Mouse (Mus musculus) retina, embryonic 14.5 days (tissue): Measurements from ENCODE around the gene Nup54.
A peak's percentile ranks its signal among the peaks of the same experiment; 100 is the strongest.

ENCODE experiments used
- DNase-seq: peaks from one replicate; pipeline ENCODE4 v3.0.0-alpha.2; 2015; ENCODE audit warnings: low spot score

The Nup54 gene

DNA sequence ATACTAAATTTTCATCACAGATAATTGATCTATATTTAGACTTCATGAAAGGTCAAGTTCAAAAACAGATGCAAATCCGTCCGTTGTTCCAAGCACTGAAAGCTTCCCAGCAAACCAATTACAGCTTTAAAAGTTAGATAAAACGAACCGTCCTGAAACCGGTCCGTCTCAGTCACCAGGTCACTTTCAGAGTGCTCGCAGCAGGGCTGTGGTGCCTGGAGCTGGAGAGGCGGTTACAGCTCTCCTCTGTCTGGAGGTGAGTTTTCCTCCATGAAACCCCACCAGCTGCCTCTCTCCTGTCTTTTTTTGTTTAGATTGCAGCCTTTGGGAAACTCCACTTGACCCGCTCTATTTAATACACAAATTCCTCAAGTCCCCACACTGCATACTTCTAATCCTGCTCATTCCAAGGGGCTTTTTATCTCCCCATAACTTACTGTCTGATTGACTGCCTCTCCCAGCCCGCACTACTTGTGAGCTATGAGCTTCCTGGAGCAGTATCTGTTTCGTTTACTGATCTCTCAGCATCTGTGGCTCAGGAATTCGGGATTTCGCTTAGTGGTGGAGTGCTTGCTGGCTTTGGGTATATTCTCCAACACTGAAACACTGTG lies 58.1 kb downstream of the Nup54 start:
- no peak for DNase-seq

DNA sequence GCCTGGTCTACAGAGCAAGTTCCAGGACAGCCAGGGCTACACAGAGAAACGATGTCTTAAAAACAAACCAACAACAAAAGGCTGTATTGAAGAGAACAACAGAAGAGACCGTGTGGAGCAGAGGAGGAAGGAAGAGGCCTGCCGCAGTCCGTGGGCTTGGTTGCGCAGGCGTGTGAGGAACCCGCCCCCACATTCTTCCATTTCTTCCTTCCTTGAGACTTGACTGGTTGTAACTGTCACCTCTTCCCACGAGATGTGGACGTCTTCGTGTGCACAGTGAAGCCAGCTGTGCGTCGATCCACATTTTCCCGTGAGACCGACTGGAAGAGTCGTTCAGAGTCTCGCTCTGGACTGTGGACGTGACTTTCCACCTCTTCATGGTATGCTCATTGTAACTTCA lies 59.7 kb downstream of the Nup54 start:
- DNase-seq: no peak

DNA sequence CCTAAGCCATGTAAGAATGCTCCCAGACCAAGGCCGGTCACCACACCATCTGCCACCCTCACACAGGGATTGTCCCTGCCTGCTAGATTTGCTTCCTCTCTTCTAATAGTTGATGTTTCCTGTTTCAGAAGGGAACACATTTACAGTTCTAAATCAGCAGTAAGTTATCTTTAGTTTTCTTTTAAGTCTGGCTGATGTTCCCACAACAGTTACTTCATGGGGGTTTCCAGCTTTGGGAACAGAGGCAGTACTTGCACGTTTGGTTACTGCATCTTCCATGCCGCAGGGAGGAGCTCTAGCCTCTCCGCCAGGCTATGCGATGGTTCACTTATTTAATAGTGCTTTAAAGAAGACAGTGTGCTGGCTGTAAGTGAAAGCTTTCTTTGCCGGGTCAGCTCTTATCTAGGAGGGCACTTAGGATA lies 60.3 kb downstream of the Nup54 start:
- DNase-seq: no peak

DNA sequence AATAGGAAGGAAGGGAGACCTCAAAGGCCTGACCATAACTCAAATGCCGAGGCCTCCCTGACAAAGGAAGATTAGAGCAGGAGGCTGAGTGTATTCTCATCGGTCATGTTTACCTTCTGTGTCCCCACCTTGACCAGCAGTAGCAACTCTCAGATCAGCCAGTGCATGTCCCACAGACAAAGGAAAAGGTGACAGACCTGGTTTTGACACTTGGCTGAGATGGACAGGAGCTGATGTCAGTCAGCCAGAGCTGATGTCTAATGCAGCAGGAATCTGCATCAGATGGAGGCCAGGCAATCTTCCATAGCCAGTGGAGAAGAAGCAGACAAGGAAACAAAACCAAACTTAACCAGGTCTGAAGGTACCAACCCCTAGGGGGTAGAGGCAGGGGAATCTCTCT lies 62.4 kb downstream of the Nup54 start:
- no peak for DNase-seq

DNA sequence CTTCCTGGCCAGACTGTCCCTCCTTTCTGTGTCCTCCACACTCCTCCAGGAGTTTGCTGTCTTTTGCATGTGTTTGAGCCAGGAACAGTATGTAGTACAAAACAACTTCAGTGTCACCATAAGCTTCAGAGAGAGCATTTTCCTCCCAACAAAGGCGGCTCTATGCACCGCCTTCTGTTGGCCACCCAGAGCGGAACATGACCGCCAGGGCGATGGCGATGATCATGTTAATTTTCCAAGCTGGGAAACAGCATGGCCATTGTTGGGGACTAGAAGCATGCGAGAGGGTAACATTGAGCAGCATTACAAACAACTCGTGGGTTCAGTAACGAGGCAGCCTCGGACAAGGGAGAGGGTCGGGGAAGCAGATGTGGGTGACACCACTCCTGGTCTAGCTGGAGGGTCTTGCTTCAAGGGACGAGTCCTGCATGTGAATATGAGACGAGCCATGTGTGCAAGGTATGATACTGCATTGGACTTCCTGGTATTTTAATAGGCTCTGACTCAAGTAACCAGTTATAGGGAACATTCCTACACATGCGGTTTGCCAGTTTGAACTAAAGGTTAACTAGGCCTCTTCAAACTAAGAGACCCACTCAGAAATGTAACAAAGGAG lies 63.5 kb downstream of the Nup54 start:
- no peak for DNase-seq

DNA sequence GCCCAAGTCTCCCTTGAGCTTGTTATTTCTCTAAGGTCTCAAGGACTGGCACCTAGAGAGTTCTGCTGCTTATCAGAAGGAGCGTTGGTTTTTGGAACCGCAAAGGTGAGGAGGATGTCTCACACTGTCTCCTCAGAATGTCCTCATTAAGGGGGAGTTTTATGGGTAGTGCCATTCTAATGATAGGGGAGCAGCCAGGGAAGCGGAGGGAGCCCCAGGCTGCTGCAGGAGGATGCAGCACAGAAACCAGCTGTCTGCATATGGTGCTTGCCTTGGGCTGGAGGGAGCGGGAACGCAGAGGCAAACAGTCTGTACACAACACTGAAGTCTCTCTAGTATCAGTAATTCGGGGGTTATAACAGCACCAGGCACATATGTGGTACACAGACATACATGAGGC lies 64.1 kb downstream of the Nup54 start:
- DNase-seq: no peak

DNA sequence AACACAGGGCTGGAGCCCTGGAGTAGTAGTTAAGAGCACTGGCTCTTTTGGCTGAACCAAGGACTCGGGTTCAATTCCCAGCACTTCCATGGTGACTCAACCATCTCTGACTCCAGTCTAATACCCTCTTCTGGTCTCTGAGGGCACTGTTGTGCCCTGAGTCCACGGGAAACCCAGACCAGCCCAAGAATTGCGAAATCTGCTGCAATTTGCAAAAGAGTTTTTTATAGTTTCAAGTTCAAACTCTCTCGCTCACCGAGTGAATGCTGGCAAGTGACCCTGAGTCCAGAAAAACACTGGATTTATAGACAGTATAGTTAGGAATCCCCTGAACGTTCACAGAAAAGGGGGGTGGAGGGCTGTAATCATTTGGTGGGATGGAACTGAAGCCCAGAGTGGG lies 64.6 kb downstream of the Nup54 start:
- no peak for DNase-seq

DNA sequence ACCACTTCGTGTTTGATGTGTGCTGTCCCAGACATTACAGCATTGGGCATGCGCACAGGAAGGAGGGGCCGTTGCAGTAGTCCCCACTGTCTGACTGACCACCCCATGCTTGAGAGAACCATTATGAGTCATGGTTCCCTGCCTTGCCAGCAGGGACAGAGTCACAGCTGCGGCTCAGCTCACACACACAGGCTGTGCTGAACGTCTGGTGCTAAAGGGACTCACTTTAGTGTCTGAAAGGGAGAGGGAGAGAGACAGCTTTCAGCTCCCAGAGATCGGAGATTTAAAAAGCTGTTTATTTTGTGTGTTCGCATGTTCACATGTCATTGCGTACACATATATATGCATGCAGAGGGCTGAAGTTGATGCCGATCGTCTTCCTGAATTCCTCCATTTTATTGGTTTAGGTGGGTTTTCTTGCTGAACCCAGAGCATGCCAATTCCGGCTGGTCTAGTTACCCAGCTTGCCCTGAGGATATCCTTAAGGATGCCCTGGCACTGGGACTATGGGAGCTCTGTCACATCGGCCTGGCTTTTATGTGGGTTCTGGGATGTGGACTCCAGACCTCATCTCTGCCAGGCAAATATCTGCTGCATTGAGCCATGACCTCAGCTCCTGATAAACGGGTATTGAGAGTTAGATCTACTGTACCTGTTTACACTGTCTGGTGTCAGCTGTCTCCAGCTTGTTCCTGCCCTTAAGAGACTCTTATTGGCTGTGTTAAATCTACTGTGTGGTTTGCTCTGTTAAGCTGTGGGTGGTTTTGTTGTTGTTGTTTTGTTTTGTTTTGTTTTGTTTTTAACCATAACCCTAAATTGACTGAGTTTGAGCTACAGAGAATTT lies 65.6 kb downstream of the Nup54 start:
- peak; percentile 22 for DNase-seq

DNA sequence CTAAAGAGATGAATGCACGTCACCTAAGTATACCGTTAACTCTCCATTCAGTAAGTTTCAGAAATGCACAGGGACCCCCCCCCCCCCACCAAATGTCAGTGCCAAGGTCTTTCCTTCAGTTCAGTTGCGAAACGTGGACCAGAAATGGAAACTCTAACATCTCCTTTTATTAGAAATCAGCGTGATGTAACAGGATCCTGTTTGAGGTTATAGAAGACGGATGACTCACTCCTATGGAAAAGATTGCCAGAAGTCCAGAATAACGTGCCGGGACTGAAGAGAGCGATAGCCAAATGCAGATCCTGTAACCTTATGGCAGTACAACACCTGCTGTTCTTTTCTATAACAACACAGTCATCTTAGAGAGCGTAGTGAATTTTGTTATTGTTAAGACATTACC lies 66.6 kb downstream of the Nup54 start:
- no peak for DNase-seq

DNA sequence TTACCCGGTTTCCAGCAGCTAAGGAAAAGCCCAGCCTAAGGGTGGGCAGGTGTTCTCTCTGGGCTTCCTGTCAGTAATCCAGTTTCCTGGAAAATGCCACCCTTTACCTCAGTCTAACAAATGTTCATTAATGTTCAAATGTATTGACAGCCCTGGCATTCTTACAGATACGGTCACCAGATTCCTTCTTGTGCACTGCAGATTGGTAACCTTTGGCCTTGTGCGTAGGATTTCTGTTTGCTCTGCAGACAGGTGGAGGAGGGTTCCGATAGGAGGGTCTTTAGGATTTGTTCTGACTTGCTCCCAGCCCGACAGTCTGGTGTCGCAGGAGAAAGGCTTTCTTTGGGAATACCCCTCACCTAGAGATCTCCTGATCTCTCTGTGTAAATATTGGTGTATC lies 68.5 kb downstream of the Nup54 start:
- DNase-seq: no peak
